Mouse (Mus musculus) heart, adult 2 months (tissue): Measurements from ENCODE around the gene Clrn3.

Source experiments
- CTCF ChIP-seq: fragments of 200-600 bp; IDR thresholded peaks from 2 replicates; pipeline ENCODE4 v1.8.1; 2022; ENCODE audit warnings: antibody characterized with exemption, mild to moderate bottlenecking, moderate library complexity
- EP300 ChIP-seq: fragments of 200-500 bp; IDR thresholded peaks from 2 replicates; pipeline ENCODE4 v1.6.1; 2011; ENCODE audit warnings: low read depth, low read length, control low read depth; ENCODE audit not compliant: insufficient read depth

DNA sequence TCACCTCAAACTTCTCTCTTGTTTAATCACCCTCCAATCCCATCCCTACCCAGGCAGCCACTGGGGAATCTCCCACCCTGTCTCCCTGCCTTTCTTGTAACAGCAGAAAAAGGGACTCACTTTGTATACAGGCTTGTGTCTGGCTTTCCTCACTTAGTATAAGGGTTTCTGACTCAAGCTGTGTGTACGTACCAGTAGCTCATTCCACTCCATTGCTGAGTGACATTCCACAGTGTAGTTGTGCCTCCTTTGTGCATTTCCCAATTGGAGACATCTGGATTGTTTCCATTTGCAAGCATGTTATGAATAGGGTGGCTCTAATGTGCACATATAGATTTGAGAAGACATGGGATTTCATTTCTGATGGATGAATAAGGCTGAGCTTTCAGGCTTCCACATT is 31.8 kb upstream of the Clrn3 start:
- TF ChIP-seq CTCF (no peak), EP300 (no peak)
